Comparison of ENCODE assay signal across 9 mouse cellular contexts in genomic region chr8:84592015-84592662, GRCm38 (mm10).
A peak's percentile ranks its signal among the peaks of the same experiment; 100 is the strongest.
DNase-seq lines count a peak whose midpoint lies in the region; ATAC-seq lines count a peak whose summit lies in the region.
"Had no signal": no experiment of that assay in that cellular context is flagged by ENCODE, and none has a peak within 500 bp of the region (broad histone marks: within the 10 kb centered on the region; RNA-seq: fewer than 3 reads in every experiment).

No protein-coding gene starts in this region.

- H3K4me2 ChIP-seq in limb, embryonic 11.5 days (ENCODE audit: low read depth, severe bottlenecking), result no peak overlapping the region
- no peak overlapping the region for H3K4me2 ChIP-seq in stomach, embryonic 16.5 days (ENCODE audit: low read depth, low read length)
- H3K4me2 ChIP-seq: embryonic facial prominence, embryonic 15.5 days had no signal

- H3K27me3 ChIP-seq in limb, embryonic 11.5 days (ENCODE audit: control insufficient read depth, insufficient read depth, low read length), result no peaks in the 10 kb centered on the region
- H3K27me3 ChIP-seq in stomach, embryonic 16.5 days (ENCODE audit: control insufficient read depth, insufficient read depth, low read length), result no peaks in the 10 kb centered on the region
- H3K27me3 ChIP-seq: embryonic facial prominence, embryonic 15.5 days had no signal

- H3K9me3 ChIP-seq in limb, embryonic 11.5 days (ENCODE audit: control insufficient read depth, low read length), result no peaks in the 10 kb centered on the region
- H3K9me3 ChIP-seq in stomach, embryonic 16.5 days (replicated peaks; ENCODE audit: control insufficient read depth, low read length), result no peaks in the 10 kb centered on the region
- H3K9me3 ChIP-seq: embryonic facial prominence, embryonic 15.5 days had no signal

- no peak overlapping the region for H3K4me3 ChIP-seq in limb, embryonic 11.5 days (ENCODE audit: low read depth, low read length)
- H3K4me3 ChIP-seq in stomach, embryonic 16.5 days (replicated peaks; ENCODE audit: low read length), result no peak overlapping the region
- H3K4me3 ChIP-seq: embryonic facial prominence, embryonic 15.5 days had no signal

- H3K36me3 ChIP-seq in limb, embryonic 11.5 days (ENCODE audit: control insufficient read depth, insufficient read depth, low read length), result no peaks in the 10 kb centered on the region
- H3K36me3 ChIP-seq in stomach, embryonic 16.5 days (ENCODE audit: control insufficient read depth, insufficient read depth, low read length), result no peaks in the 10 kb centered on the region
- H3K36me3 ChIP-seq: embryonic facial prominence, embryonic 15.5 days had no signal

- ATAC-seq in limb, embryonic 11.5 days (ENCODE audit: insufficient number of reproducible peaks, low FRiP score, low TSS enrichment, low read depth), result no peak
- ATAC-seq in stomach, embryonic 16.5 days (ENCODE audit: insufficient read depth, low FRiP score), result 0 out of 2 replicates have a peak, but pooled peaks have one; percentile 45

- H3K9ac ChIP-seq in limb, embryonic 11.5 days (ENCODE audit: low read length), result no peak overlapping the region
- H3K9ac ChIP-seq in stomach, embryonic 16.5 days (ENCODE audit: low read length), result no peak overlapping the region
- H3K9ac ChIP-seq: embryonic facial prominence, embryonic 15.5 days had no signal

- no peak overlapping the region for H3K27ac ChIP-seq in limb, embryonic 11.5 days (replicated peaks; ENCODE audit: low read depth, low read length)
- H3K27ac ChIP-seq in stomach, embryonic 16.5 days (ENCODE audit: low read length), result no peak overlapping the region
- H3K27ac ChIP-seq: embryonic facial prominence, embryonic 15.5 days had no signal

- DNase-seq in 3T3-L1 (ENCODE audit: low read depth, low spot score) (peak; percentile 87), ZHBTc4 (ENCODE audit: low read depth, low spot score) (peak; percentile 81)
- peak; percentile 83 to 86 for DNase-seq in cerebellum, postnatal 36 days
- peak; percentile 75 for DNase-seq in gastrocnemius, adult 18-20 months (ENCODE audit: low spot score)
- peak; percentile 84 for DNase-seq in kidney, adult 18-20 months
- peak; percentile 88 for DNase-seq in limb, embryonic 11.5 days (ENCODE audit: low spot score)
- DNase-seq in natural killer cell, adult 2 months (ENCODE audit: low spot score in 2 of 2), result peak; percentile 53 to 71

- 22% methylated on average over 15 of the region's 15 CpGs for WGBS in limb, embryonic 11.5 days
- WGBS in stomach, embryonic 16.5 days, result 14% methylated on average over 15 of the region's 15 CpGs

- H3K4me1 ChIP-seq in limb, embryonic 11.5 days (ENCODE audit: control insufficient read depth, insufficient read depth, low read length), result no peaks in the 10 kb centered on the region
- H3K4me1 ChIP-seq in stomach, embryonic 16.5 days (ENCODE audit: control insufficient read depth, insufficient read depth, low read length), result no peaks in the 10 kb centered on the region
- H3K4me1 ChIP-seq: embryonic facial prominence, embryonic 15.5 days had no signal
